Mouse (Mus musculus) cortical plate, adult 2 months (tissue): ENCODE measurements at regions not wholly inside any gene's neighbourhood (a gene's known extent, or its start where the extent isn't known, plus 50 kb on each side); places are given as distances from the start of the nearest gene placed in this dataset.

Experiments
- CTCF ChIP-seq: fragments of 200-500 bp; IDR thresholded peaks from 2 replicates; pipeline ENCODE4 v1.5.1; 2011; ENCODE audit warnings: mild to moderate bottlenecking, control low read depth, low read length; ENCODE audit not compliant: insufficient read depth; ENCODE audit errors: extremely low read depth
- POLR2A ChIP-seq: fragments of 200-500 bp; IDR thresholded peaks from 2 replicates; pipeline ENCODE4 v1.6.1; 2011; ENCODE audit warnings: mild to moderate bottlenecking, low read length, control low read depth; ENCODE audit not compliant: insufficient read depth; ENCODE audit errors: extremely low read depth

GRCm38 (mm10) chr6:140187106-140187505, 145.8 kb upstream of the Plcz1 start:
- no peak for TF ChIP-seq CTCF
- TF ChIP-seq POLR2A: no peak
